Mouse (Mus musculus) forebrain, embryonic 11.5 days (tissue): ENCODE data around the gene Sost. TPM values are rescaled to one million over a fixed set of nuclear protein-coding genes. Genes with fewer than 3 reads are reported as not detected.

ENCODE experiments used
- ATAC-seq: fragments of 200-750 bp; cut with Nextera tagmentation; replicated peaks from 2 replicates; pipeline ENCODE4 v1.8.0; 2017; ENCODE audit warnings: moderate TSS enrichment; ENCODE audit not compliant: low FRiP score
- DNase-seq: peaks from one replicate; pipeline ENCODE4 v3.0.0-alpha.2; 2017; ENCODE audit warnings: low spot score
- H3K27ac ChIP-seq: fragments of 300-500 bp; sonication (generic); 2 replicates; pipeline ENCODE4 v1.5.1; 2014; ENCODE audit warnings: low read depth, low read length
- H3K27me3 ChIP-seq: fragments of 300-500 bp; sonication (generic); 2 replicates; pipeline ENCODE4 v1.6.1; 2014; ENCODE audit warnings: mild to moderate bottlenecking, low read length, mixed read lengths; ENCODE audit not compliant: control insufficient read depth, insufficient read depth
- H3K36me3 ChIP-seq: fragments of 300-500 bp; sonication (generic); 2 replicates; pipeline ENCODE4 v1.6.1; 2014; ENCODE audit warnings: mild to moderate bottlenecking, low read length, moderate library complexity, mixed read lengths; ENCODE audit not compliant: control insufficient read depth, insufficient read depth
- H3K4me1 ChIP-seq: fragments of 300-500 bp; sonication (generic); replicated peaks from 2 replicates; pipeline ENCODE4 v1.6.1; 2014; ENCODE audit warnings: low read length, mixed read lengths; ENCODE audit not compliant: control insufficient read depth, insufficient read depth
- H3K4me2 ChIP-seq: fragments of 300-500 bp; sonication (generic); 2 replicates; pipeline ENCODE4 v1.6.1; 2014; ENCODE audit warnings: low read depth, mild to moderate bottlenecking, low read length, moderate library complexity, mixed read lengths; ENCODE audit not compliant: severe bottlenecking
- H3K4me3 ChIP-seq: fragments of 300-500 bp; sonication (generic); 2 replicates; pipeline ENCODE4 v1.5.1; 2014; ENCODE audit warnings: low read depth, low read length
- H3K9ac ChIP-seq: fragments of 300-500 bp; sonication (generic); 2 replicates; pipeline ENCODE4 v1.6.1; 2014; ENCODE audit warnings: low read length
- H3K9me3 ChIP-seq: fragments of 300-500 bp; sonication (generic); 2 replicates; pipeline ENCODE4 v1.6.1; 2016; ENCODE audit warnings: low read length, mixed read lengths; ENCODE audit not compliant: control insufficient read depth
- WGBS: fragments of 180-500 bp; shearing (Covaris S2); extraction: QIAGEN DNeasy Blood & Tissue Kit; methylation state at CpG from one replicate; pipeline ENCODE4 v1.1.7; 2014; 5-methylcytosine and 5-hydroxymethylcytosine counted together
- polyA plus RNA-seq: library from polyadenylated mRNA; unstranded; fragments of >200 nt; fragmentation: Nextera tagmentation; extraction: Ambion mirVana; gene quantifications from 2 replicates; pipeline ENCODE4 v1.2.1, GENCODE M21; 2014

Gene Sost
- polyA plus RNA-seq, 1 experiment from 2014 or later: not detected

DNA sequence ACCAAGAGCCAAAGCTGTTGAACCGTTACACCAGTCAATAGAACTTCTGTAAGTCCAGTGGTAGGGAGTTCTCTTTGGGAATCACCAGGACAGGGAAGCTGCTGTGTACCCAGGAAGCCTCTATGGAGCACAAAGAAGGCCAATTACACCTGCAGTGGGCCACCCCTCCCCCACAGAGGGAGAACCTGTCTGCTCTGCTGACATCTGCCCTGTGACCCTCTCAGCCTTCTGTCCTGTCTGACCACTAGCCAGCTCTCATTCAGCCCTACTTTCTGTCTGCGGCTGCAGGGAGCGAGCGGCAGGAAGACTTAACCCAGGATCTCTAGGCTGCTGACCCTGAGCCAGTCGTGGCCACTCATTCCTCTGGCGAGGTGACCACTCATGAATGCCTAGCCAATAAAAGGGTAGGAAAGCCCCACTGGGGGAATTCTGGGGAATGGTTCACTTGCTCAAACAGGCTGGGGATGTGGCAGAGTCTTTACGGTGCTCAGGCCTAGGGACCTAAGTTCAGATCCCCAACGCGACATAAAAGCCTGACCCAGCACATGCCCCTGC is 13.9 kb upstream of the Sost start:
- ATAC-seq (no peak), DNase-seq (no peak)
- no peak overlapping the region for H3K9ac ChIP-seq
- no peaks in the 10 kb centered on the region for H3K36me3 ChIP-seq
- 0 out of 2 replicates have a peak, but pooled peaks cover 5% of the 10 kb centered on the region for H3K4me1 ChIP-seq
- 82% methylated on average over 9 of the region's 9 CpGs for WGBS
- H3K27ac ChIP-seq: no peak overlapping the region
- no peak overlapping the region for H3K4me2 ChIP-seq
- no peaks in the 10 kb centered on the region for H3K9me3 ChIP-seq
- H3K4me3 ChIP-seq: no peak overlapping the region
- peaks cover 5% of the 10 kb centered on the region for H3K27me3 ChIP-seq

DNA sequence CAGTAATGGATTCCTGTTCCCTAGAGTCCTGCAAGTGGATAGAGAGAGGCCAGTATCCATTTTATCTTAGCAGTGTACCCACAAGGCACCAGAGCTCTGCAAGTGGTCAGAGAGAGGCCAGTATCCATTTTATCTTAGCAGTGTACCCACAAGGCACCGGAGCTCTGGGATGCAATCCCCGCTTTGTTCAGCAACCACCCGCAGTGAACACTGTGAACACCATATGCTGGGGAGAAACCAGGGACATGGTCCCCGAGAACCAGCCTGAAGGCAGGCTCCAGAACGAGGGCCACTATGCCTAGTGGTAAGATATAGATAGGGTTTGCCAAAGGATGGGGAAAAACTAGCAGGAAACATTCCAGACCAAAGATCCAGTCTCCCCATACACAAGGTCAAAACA is 12.3 kb upstream of the Sost start:
- Histone ChIP-seq H3K9ac (no peak overlapping the region), H3K27me3 (no peaks in the 10 kb centered on the region), H3K4me3 (no peak overlapping the region), H3K4me1 (0 out of 2 replicates have a peak, but pooled peaks cover 5% of the 10 kb centered on the region), H3K9me3 (no peaks in the 10 kb centered on the region), H3K27ac (no peak overlapping the region), H3K4me2 (no peak overlapping the region), H3K36me3 (no peaks in the 10 kb centered on the region)
- WGBS: 87% methylated on average over 5 of the region's 5 CpGs
- no peak for ATAC-seq
- no peak for DNase-seq

DNA sequence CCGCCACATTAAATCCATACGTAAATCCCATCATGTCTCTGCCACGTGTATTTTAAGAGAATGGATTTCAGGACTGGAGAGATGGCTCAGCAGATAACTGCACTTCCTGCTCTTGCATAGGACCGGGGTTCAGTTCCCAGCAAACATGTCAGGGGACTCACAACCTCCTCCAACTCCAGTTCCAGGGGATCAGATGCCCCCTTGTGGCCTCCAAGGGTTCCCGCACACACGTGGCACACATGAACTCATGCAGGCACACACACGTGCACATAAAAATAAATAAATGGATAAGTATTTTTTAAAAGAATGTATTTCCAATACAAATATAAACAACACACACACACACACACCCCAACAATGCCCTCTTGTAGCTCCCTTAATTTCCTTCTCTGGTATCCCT is 10.1 kb upstream of the Sost start:
- DNase-seq (no peak), ATAC-seq (no peak)
- Histone ChIP-seq H3K4me1 (no peaks in the 10 kb centered on the region), H3K9me3 (no peaks in the 10 kb centered on the region), H3K36me3 (no peaks in the 10 kb centered on the region), H3K4me2 (no peak overlapping the region), H3K27me3 (no peaks in the 10 kb centered on the region), H3K4me3 (no peak overlapping the region), H3K9ac (no peak overlapping the region), H3K27ac (no peak overlapping the region)
- WGBS: 94% methylated on average over 7 of the region's 7 CpGs

DNA sequence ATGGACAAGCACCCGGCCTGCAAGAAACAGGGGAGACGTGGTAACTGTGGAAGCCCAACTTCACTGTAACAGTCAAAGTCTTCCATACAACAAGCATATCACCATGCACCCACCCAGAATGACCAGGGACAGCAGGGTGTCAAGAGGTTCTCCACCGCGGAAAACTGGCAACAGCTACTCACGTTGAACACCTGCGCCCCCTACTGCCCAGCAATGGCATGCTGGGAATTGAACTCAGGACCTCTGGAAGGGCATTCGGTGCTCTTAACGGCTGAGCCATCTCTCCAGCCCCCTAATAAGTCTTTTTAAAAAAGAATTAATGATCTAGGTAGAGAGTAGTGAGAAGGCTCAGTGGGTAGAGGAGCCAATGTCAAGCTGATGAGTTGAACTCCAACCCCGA is 8.1 kb upstream of the Sost start:
- Histone ChIP-seq H3K9me3 (no peaks in the 10 kb centered on the region), H3K4me2 (no peak overlapping the region), H3K4me1 (no peaks in the 10 kb centered on the region), H3K36me3 (no peaks in the 10 kb centered on the region), H3K27ac (no peak overlapping the region), H3K27me3 (no peaks in the 10 kb centered on the region), H3K4me3 (no peak overlapping the region), H3K9ac (no peak overlapping the region)
- WGBS: 54% methylated on average over 9 of the region's 9 CpGs
- no peak for ATAC-seq
- peak; percentile 71 for DNase-seq

DNA sequence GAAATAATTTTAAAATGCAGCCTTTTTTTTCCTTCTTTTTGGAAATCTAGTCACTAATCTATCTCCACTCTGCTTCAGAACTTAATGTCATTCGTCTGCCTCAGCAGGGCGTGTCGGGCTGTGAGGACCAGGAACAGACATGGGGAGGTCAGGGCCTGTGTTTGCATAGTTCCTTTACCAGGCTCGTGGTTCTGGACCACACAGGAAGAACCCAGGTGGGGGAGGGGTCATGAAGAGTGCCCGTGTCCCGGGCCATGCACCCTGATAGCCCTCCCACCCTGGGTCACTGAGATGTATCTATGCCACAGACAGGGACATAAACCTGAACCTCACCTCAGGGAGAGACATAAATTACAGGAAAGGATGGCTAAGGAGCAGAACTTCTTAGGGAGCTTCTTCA is 7.4 kb upstream of the Sost start:
- 70% methylated on average over 6 of the region's 6 CpGs for WGBS

DNA sequence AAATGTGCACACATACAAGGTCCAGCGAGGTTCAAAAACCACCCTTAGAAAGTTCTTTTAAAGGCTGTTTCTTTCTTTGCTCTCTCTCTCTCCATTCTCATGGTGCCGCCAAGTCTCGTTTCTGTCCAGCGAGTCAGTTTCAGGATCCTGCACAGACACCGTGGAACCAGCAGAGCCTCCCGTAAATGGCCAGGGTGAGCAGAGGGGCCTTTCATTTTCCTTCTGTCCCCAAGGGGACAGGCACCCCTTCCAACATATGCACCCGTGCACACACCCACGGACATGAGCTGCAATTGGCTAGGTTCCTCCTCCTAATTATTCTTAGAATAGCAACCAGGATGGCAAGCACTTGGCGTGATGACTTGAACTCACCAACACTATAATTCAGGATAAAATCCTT is 6.7 kb upstream of the Sost start:
- Histone ChIP-seq H3K4me2 (no peak overlapping the region), H3K9me3 (no peaks in the 10 kb centered on the region), H3K4me3 (no peak overlapping the region), H3K4me1 (no peaks in the 10 kb centered on the region; the same call in 1 of the 2 replicates), H3K36me3 (no peaks in the 10 kb centered on the region), H3K27me3 (no peaks in the 10 kb centered on the region), H3K27ac (no peak overlapping the region), H3K9ac (no peak overlapping the region)
- 84% methylated on average over 9 of the region's 9 CpGs for WGBS
- no peak for DNase-seq
- no peak for ATAC-seq

More for the DNA sequence above, 7.4 kb upstream of the Sost start:
- Histone ChIP-seq H3K27ac (no peak overlapping the region), H3K4me2 (no peak overlapping the region), H3K27me3 (no peaks in the 10 kb centered on the region), H3K4me3 (no peak overlapping the region), H3K9me3 (no peaks in the 10 kb centered on the region), H3K4me1 (no peaks in the 10 kb centered on the region), H3K36me3 (no peaks in the 10 kb centered on the region), H3K9ac (no peak overlapping the region)
- ATAC-seq: no peak
- DNase-seq: no peak

DNA sequence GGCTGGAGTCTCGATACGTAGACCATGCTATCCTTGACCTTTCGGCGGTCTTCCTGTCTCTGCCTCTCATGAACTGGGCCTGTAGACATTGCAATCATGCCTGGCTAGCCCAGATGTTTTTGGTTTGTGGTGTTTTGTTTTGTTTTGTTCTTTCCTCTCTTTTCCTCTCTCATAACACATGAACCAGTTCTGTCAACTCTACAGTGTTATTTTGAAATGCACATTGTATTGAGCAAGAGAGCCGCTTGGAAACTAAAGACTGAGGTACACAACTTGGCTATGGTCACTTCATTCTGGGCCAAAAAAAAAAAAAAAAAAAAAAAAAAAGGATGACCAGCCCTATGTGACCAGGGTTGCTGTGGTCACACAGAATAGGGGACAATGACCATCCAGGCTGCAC is 5.8 kb upstream of the Sost start:
- WGBS: 85% methylated on average over 5 of the region's 5 CpGs
- no peak for ATAC-seq
- H3K36me3 ChIP-seq: no peaks in the 10 kb centered on the region
- H3K4me3 ChIP-seq: no peak overlapping the region
- H3K9me3 ChIP-seq: no peaks in the 10 kb centered on the region
- no peaks in the 10 kb centered on the region; the same call in 1 of the 2 replicates for H3K4me1 ChIP-seq
- H3K27me3 ChIP-seq: no peaks in the 10 kb centered on the region
- H3K9ac ChIP-seq: no peak overlapping the region
- H3K27ac ChIP-seq: no peak overlapping the region
- no peak overlapping the region for H3K4me2 ChIP-seq
- DNase-seq: no peak

DNA sequence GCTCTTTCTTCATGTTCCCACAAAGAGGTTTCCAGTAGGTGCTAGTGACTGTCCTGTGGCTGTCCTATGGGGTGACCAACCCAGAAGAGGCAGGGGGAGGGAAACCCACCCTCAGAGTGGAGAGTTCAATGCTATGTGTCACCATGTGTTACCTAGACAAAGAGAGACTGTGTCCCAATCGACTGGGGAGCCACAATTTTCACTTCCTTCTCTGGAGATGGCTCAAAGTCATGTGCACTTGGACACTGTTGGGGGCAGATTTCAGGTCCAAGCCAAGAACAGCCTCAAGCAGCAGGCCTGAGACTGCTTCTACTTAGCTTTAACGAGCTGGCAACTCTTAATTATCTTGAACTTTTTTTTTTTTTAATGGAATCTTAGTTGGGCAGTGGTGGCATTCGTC is 5.3 kb upstream of the Sost start:
- Histone ChIP-seq H3K27ac (no peak overlapping the region), H3K36me3 (no peaks in the 10 kb centered on the region), H3K4me1 (no peaks in the 10 kb centered on the region; the same call in 1 of the 2 replicates), H3K9ac (no peak overlapping the region), H3K9me3 (no peaks in the 10 kb centered on the region), H3K27me3 (no peaks in the 10 kb centered on the region), H3K4me2 (no peak overlapping the region), H3K4me3 (no peak overlapping the region)
- WGBS: 75% methylated on average over 3 of the region's 3 CpGs
- DNase-seq (no peak), ATAC-seq (no peak)

DNA sequence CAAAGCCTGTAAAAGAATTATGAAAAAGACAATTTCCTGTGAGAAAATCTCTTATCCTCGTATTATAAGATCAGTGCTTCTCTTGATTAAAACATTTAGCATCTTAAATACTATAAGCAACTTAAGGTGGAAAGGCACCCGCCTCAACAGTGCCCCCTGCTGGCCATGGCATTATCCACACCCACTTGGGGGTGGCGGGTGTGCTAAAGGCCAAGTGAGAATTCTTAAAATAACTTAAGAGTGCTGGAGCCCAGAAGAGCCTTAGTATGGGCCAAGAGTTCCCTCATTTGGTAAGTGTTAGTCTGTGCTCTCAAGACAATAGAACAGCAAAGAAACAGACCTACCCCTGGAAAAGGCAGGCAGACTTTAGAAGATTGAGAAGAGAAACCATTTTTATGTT is 4.6 kb upstream of the Sost start:
- Histone ChIP-seq H3K9ac (no peak overlapping the region), H3K27me3 (peaks cover 3% of the 10 kb centered on the region), H3K9me3 (no peaks in the 10 kb centered on the region), H3K4me2 (no peak overlapping the region), H3K4me1 (no peaks in the 10 kb centered on the region; the same call in 1 of the 2 replicates), H3K4me3 (no peak overlapping the region), H3K36me3 (no peaks in the 10 kb centered on the region), H3K27ac (no peak overlapping the region)
- WGBS: 43% methylated on average over 3 of the region's 3 CpGs
- ATAC-seq: no peak
- DNase-seq: no peak
